Mouse (Mus musculus): ENCODE data around the gene Bmper. TPM values are rescaled to one million over a fixed set of nuclear protein-coding genes. Genes with fewer than 3 reads are reported as not detected.

The Bmper gene
- polyA plus RNA-seq, 1 experiment from 2014 or later, result 4.0 TPM

DNA sequence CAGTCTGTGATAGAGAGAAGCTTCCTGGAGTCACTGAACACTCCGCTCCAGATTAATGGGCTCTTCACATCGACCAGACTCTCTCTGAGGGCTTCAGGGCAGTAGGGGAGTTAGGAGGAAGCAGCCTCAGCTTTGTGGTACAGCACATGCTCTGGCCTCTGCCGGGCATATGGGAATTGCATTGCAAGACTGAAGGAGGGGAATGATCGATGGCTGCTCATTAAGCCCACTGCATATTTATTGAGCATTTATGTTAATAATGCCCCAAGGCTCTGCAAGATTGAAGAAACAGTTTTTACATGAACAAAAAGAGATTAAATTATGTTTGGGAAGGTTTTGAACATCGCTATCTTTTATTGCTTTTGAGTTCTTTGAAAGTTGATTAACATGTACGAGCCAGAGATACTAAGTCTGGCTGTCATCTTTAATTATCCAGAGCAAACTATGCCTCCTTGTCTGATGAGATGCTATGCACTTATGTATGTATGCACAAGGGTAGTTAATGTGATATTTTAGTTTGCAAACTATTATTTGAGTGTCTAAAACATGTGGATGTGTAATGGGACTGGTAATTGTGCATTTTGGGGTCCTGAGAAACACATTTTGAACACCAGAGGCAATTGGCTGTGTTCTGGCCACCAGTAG lies 13.9 kb downstream of the Bmper start:
- ATAC-seq (ENCODE audit: low FRiP score, low TSS enrichment) (no peak), DNase-seq (ENCODE audit: low spot score) (no peak)
- Histone ChIP-seq H3K4me2 (replicated peaks; ENCODE audit: low read depth) (no peak overlapping the region), H3K27me3 (ENCODE audit: control insufficient read depth, insufficient read depth, low read length) (no peaks in the 10 kb centered on the region), H3K4me3 (ENCODE audit: low read depth, low read length) (no peak overlapping the region), H3K9ac (ENCODE audit: low read length) (no peak overlapping the region), H3K27ac (replicated peaks) (no peak overlapping the region), H3K9me3 (ENCODE audit: control insufficient read depth, low read length) (no peaks in the 10 kb centered on the region), H3K4me1 (replicated peaks; ENCODE audit: control insufficient read depth, insufficient read depth) (no peaks in the 10 kb centered on the region), H3K36me3 (ENCODE audit: control insufficient read depth, insufficient read depth, low read length) (no peaks in the 10 kb centered on the region)
- no peak for TF ChIP-seq CTCF (IDR thresholded peaks at IDR 0.05; ENCODE audit: low read depth)
- WGBS, result 68% methylated on average over 6 of the region's 6 CpGs

DNA sequence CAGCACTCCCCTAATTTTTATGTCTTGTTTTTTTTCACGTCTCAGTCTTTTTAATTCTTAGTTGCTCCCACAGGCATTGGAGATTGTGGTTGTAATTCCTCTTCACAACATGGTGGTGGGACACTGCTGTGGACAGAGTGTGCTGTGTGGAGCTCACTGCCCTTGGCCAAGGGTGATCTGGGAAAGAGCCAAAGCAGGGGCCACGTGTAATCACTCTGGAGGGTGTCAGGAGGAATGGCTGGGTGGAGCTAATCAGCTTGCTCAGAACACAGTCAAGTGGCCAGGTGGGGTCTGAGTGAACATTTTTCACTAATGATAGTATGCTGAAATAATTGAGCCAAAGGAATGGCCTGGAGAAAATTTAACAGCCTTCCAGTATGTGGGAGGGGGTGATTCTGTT lies 16.1 kb downstream of the Bmper start:
- no peak for ATAC-seq (ENCODE audit: low FRiP score, low TSS enrichment)
- Histone ChIP-seq H3K4me1 (replicated peaks; ENCODE audit: control insufficient read depth, insufficient read depth) (no peaks in the 10 kb centered on the region), H3K27me3 (ENCODE audit: control insufficient read depth, insufficient read depth, low read length) (no peaks in the 10 kb centered on the region), H3K9ac (ENCODE audit: low read length) (no peak overlapping the region), H3K36me3 (ENCODE audit: control insufficient read depth, insufficient read depth, low read length) (no peaks in the 10 kb centered on the region), H3K9me3 (ENCODE audit: control insufficient read depth, low read length) (no peaks in the 10 kb centered on the region), H3K27ac (replicated peaks) (no peak overlapping the region), H3K4me3 (ENCODE audit: low read depth, low read length) (no peak overlapping the region), H3K4me2 (replicated peaks; ENCODE audit: low read depth) (no peak overlapping the region)
- 53% methylated on average over 2 of the region's 2 CpGs for WGBS
- DNase-seq (ENCODE audit: low spot score), result no peak
- no peak for TF ChIP-seq CTCF (IDR thresholded peaks at IDR 0.05; ENCODE audit: low read depth)
- TF ChIP-seq EP300 (optimal IDR thresholded peaks at IDR 0.05), result no peak

DNA sequence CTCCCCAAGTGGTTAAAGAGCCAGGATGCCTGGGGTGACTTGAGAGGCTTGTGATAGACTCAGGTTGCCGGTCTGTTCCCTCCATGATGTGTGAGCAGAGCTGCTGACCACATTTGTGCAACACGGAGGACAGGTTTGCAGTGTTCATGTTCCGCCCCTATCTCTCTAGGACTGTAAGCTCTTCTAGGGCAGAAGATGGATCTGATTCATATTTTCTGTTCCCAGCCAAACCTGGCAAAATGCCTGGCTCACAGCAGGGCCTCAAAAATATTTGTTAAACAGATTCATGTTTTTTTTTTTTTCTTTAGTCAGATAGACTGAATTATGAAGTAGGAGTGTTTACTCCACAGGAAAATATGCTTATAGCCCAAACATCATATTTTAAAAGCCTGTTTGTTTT lies 20.0 kb downstream of the Bmper start:
- H3K27me3 ChIP-seq (ENCODE audit: control insufficient read depth, insufficient read depth, low read length), result no peaks in the 10 kb centered on the region
- no peak overlapping the region for H3K4me3 ChIP-seq (ENCODE audit: low read depth, low read length)
- DNase-seq (ENCODE audit: low spot score), result no peak
- no peaks in the 10 kb centered on the region for H3K36me3 ChIP-seq (ENCODE audit: control insufficient read depth, insufficient read depth, low read length)
- no peak overlapping the region for H3K4me2 ChIP-seq (replicated peaks; ENCODE audit: low read depth)
- TF ChIP-seq EP300 (optimal IDR thresholded peaks at IDR 0.05), result no peak
- TF ChIP-seq CTCF (IDR thresholded peaks at IDR 0.05; ENCODE audit: low read depth), result no peak
- no peak overlapping the region for H3K27ac ChIP-seq (replicated peaks)
- H3K4me1 ChIP-seq (replicated peaks; ENCODE audit: control insufficient read depth, insufficient read depth), result no peaks in the 10 kb centered on the region
- 51% methylated on average over 3 of the region's 3 CpGs for WGBS
- no peak for ATAC-seq (ENCODE audit: low FRiP score, low TSS enrichment)
- H3K9ac ChIP-seq (ENCODE audit: low read length), result no peak overlapping the region
- H3K9me3 ChIP-seq (ENCODE audit: control insufficient read depth, low read length), result no peaks in the 10 kb centered on the region

DNA sequence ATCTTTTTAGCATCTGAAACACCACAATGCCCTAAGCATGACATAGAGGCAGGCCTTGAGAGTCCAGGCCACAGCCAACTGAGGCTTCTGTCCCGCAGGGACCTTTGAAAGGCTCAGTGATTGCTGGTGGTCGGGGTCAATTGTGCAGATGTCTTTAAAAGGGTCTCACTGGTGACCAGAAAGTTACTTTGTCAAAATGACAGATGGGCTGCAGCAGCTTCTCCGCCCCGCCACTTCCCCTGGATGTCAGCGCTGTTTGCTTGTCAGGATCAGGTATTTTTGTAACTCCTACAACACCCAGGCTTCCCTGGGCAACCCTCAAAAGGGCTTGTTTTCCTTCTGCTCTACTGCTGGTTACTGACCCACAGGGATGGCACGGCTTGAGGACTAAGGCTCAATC lies 21.0 kb downstream of the Bmper start:
- H3K9me3 ChIP-seq (ENCODE audit: control insufficient read depth, low read length), result no peaks in the 10 kb centered on the region
- ATAC-seq (ENCODE audit: low FRiP score, low TSS enrichment) (no peak), DNase-seq (ENCODE audit: low spot score) (no peak)
- no peak overlapping the region for H3K9ac ChIP-seq (ENCODE audit: low read length)
- no peaks in the 10 kb centered on the region for H3K27me3 ChIP-seq (ENCODE audit: control insufficient read depth, insufficient read depth, low read length)
- WGBS, result 50% methylated on average over 6 of the region's 6 CpGs
- no peak for TF ChIP-seq EP300 (optimal IDR thresholded peaks at IDR 0.05)
- no peak for TF ChIP-seq CTCF (IDR thresholded peaks at IDR 0.05; ENCODE audit: low read depth)
- H3K36me3 ChIP-seq (ENCODE audit: control insufficient read depth, insufficient read depth, low read length), result no peaks in the 10 kb centered on the region
- H3K4me2 ChIP-seq (replicated peaks; ENCODE audit: low read depth), result no peak overlapping the region
- H3K27ac ChIP-seq (replicated peaks), result no peak overlapping the region
- no peaks in the 10 kb centered on the region for H3K4me1 ChIP-seq (replicated peaks; ENCODE audit: control insufficient read depth, insufficient read depth)
- no peak overlapping the region for H3K4me3 ChIP-seq (ENCODE audit: low read depth, low read length)

DNA sequence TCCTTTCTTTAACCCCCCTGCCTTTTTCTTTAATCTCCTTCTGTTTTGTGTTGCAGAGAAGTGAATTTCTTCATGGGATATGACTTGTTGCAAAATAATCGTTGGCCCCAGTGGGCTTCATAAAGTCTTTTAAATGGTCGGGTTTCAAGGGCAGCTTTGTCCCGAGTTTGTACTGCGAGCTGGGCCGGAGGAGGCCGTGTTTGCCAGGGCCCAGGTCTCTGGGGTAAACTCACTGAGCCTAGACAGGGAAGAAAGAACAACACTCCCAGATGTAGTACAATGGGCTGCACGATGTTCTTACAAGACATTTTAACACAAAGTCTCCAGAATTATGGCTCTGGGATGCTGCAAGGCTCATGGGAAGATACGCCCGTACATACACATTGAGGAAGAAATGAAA lies 23.5 kb downstream of the Bmper start:
- H3K9ac ChIP-seq (ENCODE audit: low read length), result no peak overlapping the region
- no peaks in the 10 kb centered on the region for H3K4me1 ChIP-seq (replicated peaks; ENCODE audit: control insufficient read depth, insufficient read depth)
- TF ChIP-seq CTCF (IDR thresholded peaks at IDR 0.05; ENCODE audit: low read depth), result no peak
- TF ChIP-seq EP300 (optimal IDR thresholded peaks at IDR 0.05), result no peak
- 75% methylated on average over 9 of the region's 9 CpGs for WGBS
- H3K9me3 ChIP-seq (ENCODE audit: control insufficient read depth, low read length), result no peaks in the 10 kb centered on the region
- no peaks in the 10 kb centered on the region for H3K36me3 ChIP-seq (ENCODE audit: control insufficient read depth, insufficient read depth, low read length)
- no peak overlapping the region for H3K4me2 ChIP-seq (replicated peaks; ENCODE audit: low read depth)
- no peaks in the 10 kb centered on the region for H3K27me3 ChIP-seq (ENCODE audit: control insufficient read depth, insufficient read depth, low read length)
- H3K4me3 ChIP-seq (ENCODE audit: low read depth, low read length), result no peak overlapping the region
- ATAC-seq (ENCODE audit: low FRiP score, low TSS enrichment) (no peak), DNase-seq (ENCODE audit: low spot score) (no peak)
- H3K27ac ChIP-seq (replicated peaks), result no peak overlapping the region

DNA sequence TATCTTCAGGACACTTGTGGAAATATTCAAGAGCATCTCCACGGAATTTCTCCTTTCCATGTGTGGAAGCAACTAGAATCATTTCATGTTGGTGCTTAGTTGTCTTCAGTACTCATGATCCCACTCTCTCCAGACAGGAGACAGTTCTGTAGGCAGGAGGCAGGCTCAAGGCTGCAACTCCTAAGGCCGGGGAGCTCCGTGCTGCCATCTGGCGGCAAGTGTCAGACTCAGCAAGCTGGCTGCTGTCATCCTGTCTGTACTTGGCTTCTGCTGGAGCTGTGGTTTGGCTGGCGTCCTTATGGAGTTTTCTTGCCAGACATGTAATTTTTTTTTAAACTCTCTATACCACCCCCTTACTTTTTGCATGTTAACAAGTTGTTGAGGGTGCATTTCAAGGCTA lies 27.1 kb downstream of the Bmper start:
- Histone ChIP-seq H3K36me3 (ENCODE audit: control insufficient read depth, insufficient read depth, low read length) (no peaks in the 10 kb centered on the region), H3K27ac (replicated peaks) (no peak overlapping the region), H3K4me2 (replicated peaks; ENCODE audit: low read depth) (no peak overlapping the region), H3K4me1 (replicated peaks; ENCODE audit: control insufficient read depth, insufficient read depth) (no peaks in the 10 kb centered on the region; the same call in 1 of the 2 replicates), H3K9ac (ENCODE audit: low read length) (no peak overlapping the region), H3K4me3 (ENCODE audit: low read depth, low read length) (no peak overlapping the region), H3K9me3 (ENCODE audit: control insufficient read depth, low read length) (no peaks in the 10 kb centered on the region), H3K27me3 (ENCODE audit: control insufficient read depth, insufficient read depth, low read length) (no peaks in the 10 kb centered on the region)
- ATAC-seq (ENCODE audit: low FRiP score, low TSS enrichment) (peak; percentile 71; the same call in 1 of the 2 replicates), DNase-seq (ENCODE audit: low spot score) (peak; percentile 77)
- TF ChIP-seq EP300 (optimal IDR thresholded peaks at IDR 0.05), result no peak
- peak; percentile 97 for TF ChIP-seq CTCF (IDR thresholded peaks at IDR 0.05; ENCODE audit: low read depth)
- WGBS, result 8% methylated on average over 5 of the region's 5 CpGs

All from stomach, postnatal 0 days (tissue).